Mouse (Mus musculus) kidney, postnatal 0 days (tissue): ENCODE measurements at regions not wholly inside any gene's neighbourhood (a gene's known extent, or its start where the extent isn't known, plus 50 kb on each side); places are given as distances from the start of the nearest gene placed in this dataset.

ENCODE experiments used
- ATAC-seq: fragments of 200-750 bp; cut with Nextera tagmentation; replicated peaks from 2 replicates; pipeline ENCODE4 v1.8.0; 2017; ENCODE audit warnings: low read depth, moderate number of reproducible peaks, moderate TSS enrichment, moderate library complexity; ENCODE audit not compliant: low FRiP score
- DNase-seq: peaks from one replicate; pipeline ENCODE4 v3.0.0-alpha.2; 2016; ENCODE audit warnings: low spot score
- H3K27ac ChIP-seq: fragments of 300-500 bp; sonication (generic); 2 replicates; pipeline ENCODE4 v1.5.1; 2014; ENCODE audit warnings: mild to moderate bottlenecking
- H3K27me3 ChIP-seq: fragments of 300-500 bp; sonication (generic); 2 replicates; pipeline ENCODE4 v1.6.1; 2014; ENCODE audit warnings: low read length, mixed read lengths; ENCODE audit not compliant: insufficient read depth
- H3K36me3 ChIP-seq: fragments of 300-500 bp; sonication (generic); 2 replicates; pipeline ENCODE4 v1.6.1; 2014; ENCODE audit warnings: low read length, mixed read lengths; ENCODE audit not compliant: insufficient read depth
- H3K4me1 ChIP-seq: fragments of 300-500 bp; sonication (generic); replicated peaks from 2 replicates; pipeline ENCODE4 v1.6.1; 2014; ENCODE audit warnings: antibody characterized with exemption, low read length, mixed read lengths; ENCODE audit not compliant: insufficient read depth
- H3K4me2 ChIP-seq: fragments of 300-500 bp; sonication (generic); 2 replicates; pipeline ENCODE4 v1.6.1; 2014; ENCODE audit warnings: mild to moderate bottlenecking, low read length, moderate library complexity, mixed read lengths
- H3K4me3 ChIP-seq: fragments of 300-500 bp; sonication (generic); replicated peaks from 2 replicates; pipeline ENCODE4 v1.5.1; 2014; ENCODE audit warnings: low read depth, low read length
- H3K9ac ChIP-seq: fragments of 300-500 bp; sonication (generic); 2 replicates; pipeline ENCODE4 v1.6.1; 2014; ENCODE audit warnings: low read depth, low read length
- H3K9me3 ChIP-seq: fragments of 300-500 bp; sonication (generic); replicated peaks from 2 replicates; pipeline ENCODE4 v1.6.1; 2016; ENCODE audit warnings: low read length, inconsistent platforms, mixed read lengths
- CTCF ChIP-seq: IDR thresholded peaks from 2 replicates; pipeline ENCODE4 v1.5.1; 2016; ENCODE audit warnings: antibody characterized with exemption, low read depth, mild to moderate bottlenecking, moderate library complexity
- WGBS: fragments of 180-500 bp; shearing (Covaris S2); extraction: QIAGEN DNeasy Blood & Tissue Kit; methylation state at CpG from one replicate; pipeline ENCODE4 v1.1.7; 2014; 5-methylcytosine and 5-hydroxymethylcytosine counted together

DNA sequence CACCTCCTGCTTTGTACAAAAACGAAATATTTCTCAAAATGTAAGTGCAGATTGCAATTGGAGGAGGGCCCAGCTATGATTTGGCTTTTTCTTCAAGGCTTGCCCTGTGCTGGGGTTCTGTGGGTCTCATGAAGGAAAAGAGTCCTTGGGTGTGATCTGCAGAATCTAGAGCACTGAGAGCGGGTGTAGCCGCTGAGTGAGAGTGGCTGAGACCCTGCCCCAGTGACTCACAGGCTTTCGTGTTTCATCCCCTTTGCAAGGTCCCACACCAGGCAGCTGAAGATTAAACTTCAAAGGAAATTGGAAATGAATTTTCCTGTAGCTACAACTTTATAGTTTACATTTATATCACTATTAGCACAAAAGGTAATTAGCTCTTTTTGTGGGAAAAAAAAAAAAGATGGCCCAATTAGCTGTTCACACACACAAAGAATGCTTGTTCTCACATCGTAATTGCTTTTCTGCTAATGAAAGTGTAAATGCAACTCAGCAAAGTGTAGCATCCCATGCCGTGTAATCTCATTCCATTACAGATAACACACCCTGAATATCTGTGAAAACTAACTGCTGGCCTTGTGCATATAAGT is 71.0 kb downstream of the Arrdc3 start:
- DNase-seq (no peak), ATAC-seq (no peak)
- no peak for TF ChIP-seq CTCF
- 45% methylated on average over 6 of the region's 6 CpGs for WGBS
- no peak overlapping the region for H3K4me3 ChIP-seq
- H3K4me2 ChIP-seq = no peak overlapping the region
- 0 out of 2 replicates have a peak, but pooled peaks cover 3% of the 10 kb centered on the region for H3K4me1 ChIP-seq
- H3K27me3 ChIP-seq = no peaks in the 10 kb centered on the region
- H3K9ac ChIP-seq = no peak overlapping the region
- H3K36me3 ChIP-seq = no peaks in the 10 kb centered on the region
- no peak overlapping the region for H3K27ac ChIP-seq
- no peaks in the 10 kb centered on the region for H3K9me3 ChIP-seq

DNA sequence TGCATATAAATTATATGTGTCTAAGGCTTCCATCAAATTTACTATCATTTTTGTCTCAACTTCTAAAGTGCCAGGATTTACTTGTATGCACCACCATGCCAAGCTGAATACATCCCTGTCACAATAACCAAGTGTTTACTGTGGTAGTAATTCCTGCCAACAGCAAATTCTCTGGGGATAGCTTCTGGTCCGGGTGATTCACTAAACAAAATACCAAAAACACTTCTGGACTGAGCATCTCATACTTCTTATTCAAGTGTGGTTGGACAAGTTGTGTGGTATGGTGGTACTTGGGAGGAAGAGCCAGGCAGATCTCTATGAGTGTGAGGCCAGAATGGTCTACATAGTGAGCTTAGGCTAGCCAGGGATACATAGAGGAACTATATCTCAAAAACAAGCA is 73.8 kb downstream of the Arrdc3 start:
- no peak for ATAC-seq
- no peak for DNase-seq
- Histone ChIP-seq H3K9me3 (no peaks in the 10 kb centered on the region), H3K4me1 (no peaks in the 10 kb centered on the region), H3K4me3 (no peak overlapping the region), H3K27me3 (no peaks in the 10 kb centered on the region), H3K9ac (no peak overlapping the region), H3K27ac (no peak overlapping the region), H3K36me3 (no peaks in the 10 kb centered on the region), H3K4me2 (no peak overlapping the region)
- whole genome bisulfite sequencing = 69% methylated on average over 1 of the region's 1 CpGs
- no peak for TF ChIP-seq CTCF

DNA sequence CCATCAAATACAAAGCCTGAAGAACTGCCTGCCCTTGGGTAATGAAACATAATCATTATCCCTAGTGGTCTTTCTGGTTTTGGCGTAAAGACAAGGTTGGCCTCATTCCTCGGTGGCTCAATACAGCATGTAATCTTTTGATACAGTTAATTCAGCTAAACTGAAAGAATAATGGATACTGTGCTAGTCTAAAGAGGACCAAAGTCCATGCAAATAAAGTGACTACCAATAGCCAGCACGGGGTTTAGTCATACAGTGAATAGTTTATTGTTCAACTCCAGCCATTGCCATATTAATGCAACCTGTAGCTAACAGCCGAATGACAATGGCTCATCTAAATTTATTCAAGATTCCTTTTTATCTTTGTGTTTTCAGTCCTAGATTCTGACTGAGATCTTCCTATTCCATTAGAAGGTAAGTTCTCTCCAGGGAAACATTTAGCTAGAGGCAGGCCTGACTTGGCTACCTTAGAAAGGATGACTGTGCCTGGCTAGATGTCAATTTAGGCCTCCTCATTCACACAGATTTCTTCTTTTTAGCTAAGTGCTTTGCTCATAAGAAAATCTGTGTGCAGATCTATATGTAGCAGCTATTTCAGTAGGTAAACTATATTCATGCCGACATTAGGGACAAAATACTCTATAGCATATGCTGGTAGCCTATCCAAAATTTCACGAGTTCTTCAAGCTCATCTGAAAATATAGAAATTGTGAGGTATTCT is 74.4 kb downstream of the Arrdc3 start:
- H3K36me3 ChIP-seq = no peaks in the 10 kb centered on the region
- WGBS = 90% methylated on average over 6 of the region's 6 CpGs
- no peak overlapping the region for H3K9ac ChIP-seq
- H3K4me1 ChIP-seq = no peaks in the 10 kb centered on the region
- no peaks in the 10 kb centered on the region for H3K9me3 ChIP-seq
- no peaks in the 10 kb centered on the region for H3K27me3 ChIP-seq
- no peak overlapping the region for H3K4me2 ChIP-seq
- ATAC-seq (no peak), DNase-seq (no peak)
- H3K4me3 ChIP-seq = no peak overlapping the region
- no peak for TF ChIP-seq CTCF
- no peak overlapping the region for H3K27ac ChIP-seq

DNA sequence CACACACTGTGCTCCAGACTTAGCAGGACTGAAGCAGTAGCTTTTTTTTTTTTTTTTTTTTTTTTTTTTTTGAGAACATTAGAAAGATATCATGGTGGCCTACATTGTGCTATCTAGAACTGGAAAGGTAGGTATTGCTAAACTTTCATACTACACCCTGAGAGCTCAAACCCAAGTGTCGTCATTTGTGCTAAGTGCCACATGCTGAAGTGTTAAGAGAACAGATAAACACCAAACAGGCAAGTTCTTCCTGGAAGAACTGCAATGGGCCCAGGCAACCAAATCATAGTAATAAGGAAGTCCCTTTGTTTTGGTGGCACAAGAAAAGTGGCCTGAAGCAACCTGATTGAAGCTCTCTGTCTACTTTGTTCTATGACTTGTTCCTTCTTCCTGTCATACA is 76.6 kb downstream of the Arrdc3 start:
- Histone ChIP-seq H3K4me2 (no peak overlapping the region), H3K36me3 (no peaks in the 10 kb centered on the region), H3K9ac (no peak overlapping the region), H3K4me3 (no peak overlapping the region), H3K4me1 (no peaks in the 10 kb centered on the region), H3K27me3 (no peaks in the 10 kb centered on the region), H3K9me3 (no peaks in the 10 kb centered on the region), H3K27ac (no peak overlapping the region)
- ATAC-seq (no peak), DNase-seq (no peak)
- WGBS = 88% methylated on average over 1 of the region's 1 CpGs
- TF ChIP-seq CTCF = no peak

DNA sequence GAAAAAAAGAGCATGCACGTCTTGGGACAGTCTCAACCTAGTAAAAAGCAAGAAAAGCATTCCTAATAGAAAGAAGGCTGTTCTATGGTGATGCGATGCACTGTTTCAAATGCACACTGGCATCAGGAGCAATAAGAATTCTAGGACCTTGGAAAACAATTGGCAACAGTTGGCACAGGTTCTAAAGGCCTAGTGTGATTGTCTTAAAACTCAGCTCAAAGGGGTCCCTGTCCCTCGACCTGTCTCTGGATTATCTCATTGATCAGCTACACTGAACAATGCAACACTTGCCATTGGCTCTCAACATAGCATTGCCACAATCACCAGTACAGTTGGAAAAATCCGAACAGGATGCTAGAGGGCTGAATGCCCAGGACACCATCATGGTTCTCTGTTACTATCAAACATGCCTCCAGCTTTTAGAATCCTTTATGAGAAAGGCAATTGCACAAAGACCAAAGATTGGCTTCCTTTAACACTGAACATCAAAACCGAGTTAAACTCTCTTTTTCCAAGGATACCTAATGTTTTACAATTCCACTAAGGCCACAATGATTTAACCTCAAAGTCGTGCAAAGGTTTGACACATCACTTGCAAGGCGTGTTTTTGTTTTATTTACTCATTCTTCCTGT is 78.9 kb downstream of the Arrdc3 start:
- H3K9ac ChIP-seq = no peak overlapping the region
- no peaks in the 10 kb centered on the region for H3K4me1 ChIP-seq
- no peaks in the 10 kb centered on the region for H3K9me3 ChIP-seq
- no peaks in the 10 kb centered on the region for H3K36me3 ChIP-seq
- peak overlapping the region; percentile 91; the same call in 1 of the 2 replicates for H3K27ac ChIP-seq
- TF ChIP-seq CTCF = no peak
- H3K4me3 ChIP-seq = no peak overlapping the region
- H3K4me2 ChIP-seq = peak overlapping the region; percentile 72; the same call in 1 of the 2 replicates
- ATAC-seq (no peak), DNase-seq (peak; percentile 8)
- no peaks in the 10 kb centered on the region for H3K27me3 ChIP-seq
- 51% methylated on average over 7 of the region's 7 CpGs for WGBS

DNA sequence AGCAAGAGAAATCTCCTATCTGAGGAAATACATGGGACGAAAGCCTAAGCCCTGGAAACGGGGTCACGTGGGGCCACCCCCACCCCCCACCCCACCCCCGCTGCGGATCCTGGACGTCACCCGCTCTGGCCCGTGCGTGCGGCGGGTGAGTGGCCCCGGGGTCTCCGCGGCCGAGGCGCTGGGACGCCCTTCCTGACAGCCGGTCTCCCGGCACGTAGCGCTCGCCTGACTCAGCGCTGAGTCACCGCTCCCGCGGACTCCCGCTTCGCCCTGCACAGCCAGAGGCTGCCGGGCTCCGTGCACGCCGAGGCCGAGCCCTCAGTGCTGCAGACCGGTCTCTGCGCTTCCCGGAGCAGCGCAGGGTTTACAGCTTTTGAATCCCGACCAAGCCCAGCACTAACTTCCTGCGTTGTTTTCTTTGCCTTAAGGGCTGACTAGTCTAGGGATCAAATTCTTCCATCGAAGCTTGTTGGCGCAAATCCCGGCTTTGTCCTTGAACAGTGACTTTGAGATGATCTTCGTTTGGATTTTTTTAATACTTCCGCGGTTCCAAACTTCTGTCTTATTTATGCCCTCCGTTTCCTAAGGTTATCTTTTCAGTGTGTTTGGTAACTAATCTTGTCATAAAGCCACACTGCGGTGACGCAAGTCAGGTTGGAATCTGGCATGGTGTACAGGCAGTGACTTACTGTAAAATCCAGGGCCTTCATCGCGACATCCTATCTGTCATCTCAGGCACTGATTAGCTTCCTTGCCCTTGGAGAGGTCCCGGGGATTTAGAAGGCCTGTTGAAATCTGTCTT is 79.8 kb downstream of the Arrdc3 start:
- H3K4me1 ChIP-seq = no peaks in the 10 kb centered on the region
- peak overlapping the region; percentile 37 for H3K4me3 ChIP-seq
- ATAC-seq (peak; percentile 99), DNase-seq (peak; percentile 93)
- H3K36me3 ChIP-seq = no peaks in the 10 kb centered on the region
- no peaks in the 10 kb centered on the region for H3K9me3 ChIP-seq
- no peaks in the 10 kb centered on the region for H3K27me3 ChIP-seq
- WGBS = 3% methylated on average over 50 of the region's 51 CpGs
- peak overlapping the region; percentile 91 for H3K27ac ChIP-seq
- peak overlapping the region; percentile 43; the same call in 1 of the 2 replicates for H3K9ac ChIP-seq
- H3K4me2 ChIP-seq = peak overlapping the region; percentile 72
- no peak for TF ChIP-seq CTCF
